Mouse (Mus musculus) limb, embryonic 11.5 days (tissue): ENCODE measurements at regions not wholly inside any gene's neighbourhood (a gene's known extent, or its start where the extent isn't known, plus 50 kb on each side); places are given as distances from the start of the nearest gene placed in this dataset.

Experiments used
- ATAC-seq: fragments of 200-750 bp; cut with Nextera tagmentation; 2 replicates; pipeline ENCODE4 v1.8.0; 2017; ENCODE audit warnings: low read depth; ENCODE audit not compliant: insufficient number of reproducible peaks, low FRiP score, low TSS enrichment
- DNase-seq: peaks from one replicate; pipeline ENCODE4 v3.0.0-alpha.2; 2015; ENCODE audit warnings: low spot score
- H3K27ac ChIP-seq: fragments of 300-500 bp; sonication (generic); replicated peaks from 2 replicates; pipeline ENCODE4 v1.5.1; 2014; ENCODE audit warnings: low read depth, mild to moderate bottlenecking, low read length
- H3K27me3 ChIP-seq: fragments of 300-500 bp; sonication (generic); 2 replicates; pipeline ENCODE4 v1.6.1; 2014; ENCODE audit warnings: mild to moderate bottlenecking, low read length, mixed read lengths; ENCODE audit not compliant: control insufficient read depth, insufficient read depth
- H3K36me3 ChIP-seq: fragments of 300-500 bp; sonication (generic); 2 replicates; pipeline ENCODE4 v1.6.1; 2014; ENCODE audit warnings: mild to moderate bottlenecking, low read length, moderate library complexity, mixed read lengths; ENCODE audit not compliant: control insufficient read depth, insufficient read depth
- H3K4me1 ChIP-seq: fragments of 300-500 bp; sonication (generic); 2 replicates; pipeline ENCODE4 v1.6.1; 2014; ENCODE audit warnings: low read length, mixed read lengths; ENCODE audit not compliant: control insufficient read depth, insufficient read depth
- H3K4me2 ChIP-seq: fragments of 300-500 bp; sonication (generic); 2 replicates; pipeline ENCODE4 v1.6.1; 2014; ENCODE audit warnings: low read depth, mild to moderate bottlenecking, moderate library complexity; ENCODE audit not compliant: severe bottlenecking
- H3K4me3 ChIP-seq: fragments of 300-500 bp; sonication (generic); 2 replicates; pipeline ENCODE4 v1.5.1; 2014; ENCODE audit warnings: low read depth, low read length
- H3K9ac ChIP-seq: fragments of 300-500 bp; sonication (generic); 2 replicates; pipeline ENCODE4 v1.6.1; 2014; ENCODE audit warnings: mild to moderate bottlenecking, low read length
- H3K9me3 ChIP-seq: fragments of 300-500 bp; sonication (generic); 2 replicates; pipeline ENCODE4 v1.6.1; 2016; ENCODE audit warnings: low read length; ENCODE audit not compliant: control insufficient read depth
- WGBS: fragments of 180-500 bp; shearing (Covaris S2); extraction: QIAGEN DNeasy Blood & Tissue Kit; methylation state at CpG from one replicate; pipeline ENCODE4 v1.1.7; 2014; 5-methylcytosine and 5-hydroxymethylcytosine counted together

GRCm38 (mm10) chr15:51248034-51248788 is 2636.5 kb upstream of the Gm7489 start:
- no peaks in the 10 kb centered on the region for H3K36me3 ChIP-seq
- ATAC-seq (no peak), DNase-seq (no peak)
- H3K9ac ChIP-seq: no peak overlapping the region
- H3K4me2 ChIP-seq: no peak overlapping the region
- no peaks in the 10 kb centered on the region for H3K4me1 ChIP-seq
- no peaks in the 10 kb centered on the region for H3K9me3 ChIP-seq
- 55% methylated on average over 8 of the region's 8 CpGs for WGBS
- H3K4me3 ChIP-seq: no peak overlapping the region
- H3K27me3 ChIP-seq: no peaks in the 10 kb centered on the region
- no peak overlapping the region for H3K27ac ChIP-seq

- Histone ChIP-seq H3K4me3 (no peak overlapping the region), H3K4me2 (no peak overlapping the region), H3K27ac (no peak overlapping the region), H3K9me3 (no peaks in the 10 kb centered on the region), H3K4me1 (no peaks in the 10 kb centered on the region), H3K27me3 (no peaks in the 10 kb centered on the region), H3K36me3 (no peaks in the 10 kb centered on the region), H3K9ac (no peak overlapping the region)
- DNase-seq: no peak
- no peak for ATAC-seq
- WGBS: 78% methylated on average over 5 of the region's 5 CpGs
Observed at GRCm38 (mm10) chr15:51248789-51249040, 2636.0 kb upstream of the Gm7489 start.

- 91% methylated on average over 1 of the region's 1 CpGs for WGBS
- Histone ChIP-seq H3K4me3 (no peak overlapping the region), H3K4me1 (no peaks in the 10 kb centered on the region), H3K36me3 (no peaks in the 10 kb centered on the region), H3K9ac (no peak overlapping the region), H3K27me3 (no peaks in the 10 kb centered on the region), H3K4me2 (no peak overlapping the region), H3K9me3 (no peaks in the 10 kb centered on the region), H3K27ac (no peak overlapping the region)
- DNase-seq (no peak), ATAC-seq (no peak)
Observed at GRCm38 (mm10) chr15:51254143-51254542, 2630.6 kb upstream of the Gm7489 start.

GRCm38 (mm10) chr15:51255203-51255615 is 2629.5 kb upstream of the Gm7489 start:
- Histone ChIP-seq H3K4me2 (no peak overlapping the region), H3K4me1 (no peaks in the 10 kb centered on the region), H3K27ac (no peak overlapping the region), H3K36me3 (no peaks in the 10 kb centered on the region), H3K9me3 (no peaks in the 10 kb centered on the region), H3K9ac (no peak overlapping the region), H3K4me3 (no peak overlapping the region), H3K27me3 (no peaks in the 10 kb centered on the region)
- DNase-seq (no peak), ATAC-seq (no peak)

GRCm38 (mm10) chr15:51256681-51257080 is 2628.0 kb upstream of the Gm7489 start:
- no peak for DNase-seq
- H3K27me3 ChIP-seq: no peaks in the 10 kb centered on the region

GRCm38 (mm10) chr15:51264599-51265163 is 2620.0 kb upstream of the Gm7489 start:
- no peaks in the 10 kb centered on the region for H3K27me3 ChIP-seq
- DNase-seq: no peak
- no peak overlapping the region for H3K4me2 ChIP-seq
- no peak overlapping the region for H3K9ac ChIP-seq
- 64% methylated on average over 5 of the region's 5 CpGs for WGBS
- H3K9me3 ChIP-seq: no peaks in the 10 kb centered on the region
- no peaks in the 10 kb centered on the region for H3K36me3 ChIP-seq
- H3K4me3 ChIP-seq: no peak overlapping the region
- H3K4me1 ChIP-seq: no peaks in the 10 kb centered on the region
- ATAC-seq: no peak
- H3K27ac ChIP-seq: no peak overlapping the region

More at GRCm38 (mm10) chr15:51256681-51257080, 2628.0 kb upstream of the Gm7489 start:
- Histone ChIP-seq H3K27ac (no peak overlapping the region), H3K36me3 (no peaks in the 10 kb centered on the region), H3K4me2 (no peak overlapping the region), H3K9ac (no peak overlapping the region), H3K4me3 (no peak overlapping the region), H3K9me3 (no peaks in the 10 kb centered on the region), H3K4me1 (no peaks in the 10 kb centered on the region)
- WGBS: 86% methylated on average over 3 of the region's 3 CpGs
- no peak for ATAC-seq

- Histone ChIP-seq H3K4me2 (no peak overlapping the region), H3K9me3 (no peaks in the 10 kb centered on the region), H3K27me3 (no peaks in the 10 kb centered on the region), H3K9ac (no peak overlapping the region), H3K36me3 (no peaks in the 10 kb centered on the region), H3K4me3 (no peak overlapping the region), H3K4me1 (no peaks in the 10 kb centered on the region), H3K27ac (no peak overlapping the region)
- no peak for DNase-seq
- 65% methylated on average over 1 of the region's 1 CpGs for WGBS
- ATAC-seq: no peak
Observed at GRCm38 (mm10) chr15:51265971-51266370, 2618.7 kb upstream of the Gm7489 start.

- 88% methylated on average over 9 of the region's 9 CpGs for WGBS
- no peak overlapping the region for H3K27ac ChIP-seq
- DNase-seq (no peak), ATAC-seq (no peak)
- H3K4me2 ChIP-seq: no peak overlapping the region
- H3K9ac ChIP-seq: no peak overlapping the region
- no peaks in the 10 kb centered on the region for H3K9me3 ChIP-seq
- no peaks in the 10 kb centered on the region for H3K27me3 ChIP-seq
- no peak overlapping the region for H3K4me3 ChIP-seq
- H3K36me3 ChIP-seq: no peaks in the 10 kb centered on the region
- no peaks in the 10 kb centered on the region for H3K4me1 ChIP-seq
Observed at GRCm38 (mm10) chr15:51271632-51272312, 2612.9 kb upstream of the Gm7489 start.
